Mouse (Mus musculus): Measurements from ENCODE around the gene Apip. TPM values are rescaled to one million over a fixed set of nuclear protein-coding genes. Genes with fewer than 3 reads are reported as not detected.

Apip gene
- total RNA-seq, 2 experiments from 2014 or later: 71.3 to 73.9 TPM

- intact Hi-C loops (cut with DNase I): loop anchor here (2.0 to 5.0 kb wide), 2 partner anchors 260 to 336 kb away; no protein-coding TSS in a partner anchor
- DNase-seq (ENCODE audit: low spot score): no peak
These were observed 13.0 kb downstream of the Apip start for GRCm38 (mm10) chr2:103086432-103086831.

- no peak for DNase-seq (ENCODE audit: low spot score)
- intact Hi-C loops (cut with DNase I): loop anchor here (5.0 kb wide), 1 partner anchor 334 kb away; no protein-coding TSS in a partner anchor
These were observed 14.6 kb downstream of the Apip start for GRCm38 (mm10) chr2:103088099-103088498.

- DNase-seq (ENCODE audit: low spot score): no peak
- intact Hi-C loops (cut with DNase I): loop anchor here (5.0 kb wide), 1 partner anchor 333 kb away; no protein-coding TSS in a partner anchor
These were observed 16.0 kb downstream of the Apip start for GRCm38 (mm10) chr2:103089521-103089920.

- intact Hi-C loops (cut with DNase I): no loop called here
- no peak for DNase-seq (ENCODE audit: low spot score)
These were observed 29.1 kb downstream of the Apip start for GRCm38 (mm10) chr2:103102595-103102994.

- no peak for DNase-seq (ENCODE audit: low spot score)
- intact Hi-C loops (cut with DNase I): no loop called here
These were observed 32.7 kb downstream of the Apip start for GRCm38 (mm10) chr2:103106172-103106571.

GRCm38 (mm10) chr2:103111669-103112068 is 38.2 kb downstream of the Apip start:
- DNase-seq (ENCODE audit: low spot score): no peak
- intact Hi-C loops (cut with DNase I): no loop called here

- intact Hi-C loops (cut with DNase I): no loop called here
- no peak for DNase-seq (ENCODE audit: low spot score)
These were observed 43.7 kb downstream of the Apip start for GRCm38 (mm10) chr2:103117212-103117611.

GRCm38 (mm10) chr2:103118324-103119196 is 45.1 kb downstream of the Apip start:
- DNase-seq (ENCODE audit: low spot score): no peak
- intact Hi-C loops (cut with DNase I): no loop called here

GRCm38 (mm10) chr2:103119197-103119854 is 45.9 kb downstream of the Apip start:
- intact Hi-C loops (cut with DNase I): no loop called here

GRCm38 (mm10) chr2:103129676-103130075 is 56.2 kb downstream of the Apip start:
- intact Hi-C loops (cut with DNase I): loop anchor here (2.0 kb wide), 1 partner anchor 219 kb away; no protein-coding TSS in a partner anchor
- DNase-seq (ENCODE audit: low spot score): no peak

More at GRCm38 (mm10) chr2:103119197-103119854, 45.9 kb downstream of the Apip start:
- DNase-seq (ENCODE audit: low spot score): no peak

GRCm38 (mm10) chr2:103131145-103131544 is 57.7 kb downstream of the Apip start:
- intact Hi-C loops (cut with DNase I): loop anchor here (2.0 kb wide), 1 partner anchor 218 kb away; no protein-coding TSS in a partner anchor
- DNase-seq (ENCODE audit: low spot score): no peak

GRCm38 (mm10) chr2:103138529-103139265 is 65.2 kb downstream of the Apip start:
- intact Hi-C loops (cut with DNase I): no loop called here
- DNase-seq (ENCODE audit: low spot score): no peak

Other genes with a start within 250 kb of the Apip start
- 10 to 100 TPM in 1 of 2 experiments, 1 to 10 TPM in 1; 9.9 to 11.6 TPM for gene Cd44, start 172.0 kb upstream of the Apip start, total RNA-seq (2021)
- gene Pdhx, start 162 bp upstream of the Apip start, total RNA-seq (2021): 100 to 1,000 TPM; 184 to 194 TPM
- not detected for gene Ehf, start 229.6 kb downstream of the Apip start, total RNA-seq (2021)